Mouse (Mus musculus) kidney, adult 2 months (tissue): ENCODE measurements around the gene Spns3. TPM values are rescaled to one million over a fixed set of nuclear protein-coding genes. Genes with fewer than 3 reads are reported as not detected.

ENCODE experiments used
- DNase-seq: peaks from one replicate; pipeline ENCODE4 v3.0.0; 2021
- H3K27ac ChIP-seq: fragments of 200-500 bp; 2 replicates; pipeline ENCODE4 v1.5.1; 2012; ENCODE audit warnings: low read depth, low read length, control low read depth, inconsistent platforms; ENCODE audit not compliant: insufficient read depth
- H3K27me3 ChIP-seq: fragments of 200-500 bp; replicated peaks from 2 replicates; pipeline ENCODE4 v1.6.1; 2012; ENCODE audit warnings: mild to moderate bottlenecking, moderate library complexity, low read length, inconsistent platforms; ENCODE audit not compliant: control insufficient read depth, insufficient read depth
- H3K36me3 ChIP-seq: fragments of 200-500 bp; 2 replicates; pipeline ENCODE4 v1.6.1; 2012; ENCODE audit warnings: mild to moderate bottlenecking, moderate library complexity, low read length, inconsistent platforms; ENCODE audit not compliant: control insufficient read depth, insufficient read depth
- H3K4me1 ChIP-seq: fragments of 200-500 bp; 2 replicates; pipeline ENCODE4 v1.6.1; 2011; ENCODE audit warnings: low read length; ENCODE audit not compliant: control insufficient read depth, insufficient read depth
- H3K4me3 ChIP-seq: fragments of 200-500 bp; 2 replicates; pipeline ENCODE4 v1.5.1; 2011; ENCODE audit warnings: mild to moderate bottlenecking, low read depth, low read length, control low read depth; ENCODE audit not compliant: insufficient read depth
- CTCF ChIP-seq: fragments of 200-500 bp; conservative IDR thresholded peaks from 2 replicates; pipeline ENCODE4 v1.5.1; 2011; ENCODE audit warnings: low read depth, mild to moderate bottlenecking, control low read depth, low read length, moderate library complexity, mixed read lengths; ENCODE audit not compliant: insufficient read depth, insufficient read length
- POLR2A ChIP-seq: fragments of 200-500 bp; IDR thresholded peaks from one replicate; pipeline ENCODE4 v1.6.1; 2011; ENCODE audit warnings: low read depth, low read length, control low read depth
- WGBS: fragments of 180-500 bp; shearing (Covaris S2); methylation state at CpG from one replicate; pipeline ENCODE4 v1.1.7; 2018; 5-methylcytosine and 5-hydroxymethylcytosine counted together
- polyA plus RNA-seq: library from polyadenylated mRNA; depleted of rRNA; stranded (reverse); fragments of >200 nt; gene quantifications from 2 replicates; pipeline ENCODE4 v1.2.3, GENCODE M21; 2012

Spns3 gene
- polyA plus RNA-seq, 1 experiment: 8.9 TPM

DNA sequence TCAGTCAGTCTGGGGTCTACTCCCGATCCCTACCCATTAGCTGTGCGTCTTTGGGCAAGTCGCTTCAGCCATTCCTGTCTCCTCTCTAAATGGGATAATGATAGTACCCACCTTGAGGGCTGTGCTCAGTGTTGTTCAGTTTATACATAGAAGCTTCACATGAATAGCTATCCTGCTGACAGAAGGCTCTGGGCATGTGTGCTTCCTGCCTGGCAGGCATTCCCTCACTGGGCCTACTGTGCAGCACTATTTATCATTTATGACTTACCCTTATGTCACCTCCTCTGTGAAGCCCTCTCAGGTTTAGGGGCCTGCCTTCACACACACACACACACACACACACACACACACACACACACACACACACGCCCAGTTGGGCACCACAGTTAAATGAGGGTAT lies 50.2 kb downstream of the Spns3 start:
- H3K27ac ChIP-seq: no peak overlapping the region
- no peaks in the 10 kb centered on the region for H3K27me3 ChIP-seq
- WGBS: 95% methylated on average over 4 of the region's 4 CpGs
- TF ChIP-seq POLR2A (no peak), CTCF (no peak)
- no peak overlapping the region for H3K4me3 ChIP-seq
- peaks cover 40% of the 10 kb centered on the region for H3K4me1 ChIP-seq
- no peak for DNase-seq
- H3K36me3 ChIP-seq: no peaks in the 10 kb centered on the region

DNA sequence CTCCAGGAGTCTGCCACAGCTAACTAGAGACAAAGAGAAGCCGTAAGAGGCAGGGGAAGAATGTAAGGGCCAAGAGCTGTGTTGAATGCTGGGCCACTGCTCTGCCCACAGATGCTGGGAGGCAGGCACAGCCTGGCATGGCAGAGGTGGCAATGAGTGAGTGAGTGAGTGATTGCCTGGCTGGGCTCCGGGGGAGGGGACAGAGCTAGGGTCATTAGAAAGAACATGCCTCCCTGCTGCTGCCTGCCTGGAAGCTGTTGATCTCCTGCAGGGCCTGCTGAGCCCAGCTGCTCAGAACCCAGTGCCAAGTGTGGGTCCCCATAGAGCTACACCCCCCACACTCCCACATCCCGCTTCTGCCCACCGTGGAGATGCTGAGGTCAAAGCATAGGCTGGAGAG lies 52.9 kb downstream of the Spns3 start:
- Histone ChIP-seq H3K27ac (no peak overlapping the region), H3K4me1 (peaks cover 20% of the 10 kb centered on the region), H3K4me3 (no peak overlapping the region), H3K27me3 (no peaks in the 10 kb centered on the region), H3K36me3 (no peaks in the 10 kb centered on the region)
- no peak for DNase-seq
- 34% methylated on average over 4 of the region's 4 CpGs for WGBS
- TF ChIP-seq CTCF: no peak
- TF ChIP-seq POLR2A: no peak

DNA sequence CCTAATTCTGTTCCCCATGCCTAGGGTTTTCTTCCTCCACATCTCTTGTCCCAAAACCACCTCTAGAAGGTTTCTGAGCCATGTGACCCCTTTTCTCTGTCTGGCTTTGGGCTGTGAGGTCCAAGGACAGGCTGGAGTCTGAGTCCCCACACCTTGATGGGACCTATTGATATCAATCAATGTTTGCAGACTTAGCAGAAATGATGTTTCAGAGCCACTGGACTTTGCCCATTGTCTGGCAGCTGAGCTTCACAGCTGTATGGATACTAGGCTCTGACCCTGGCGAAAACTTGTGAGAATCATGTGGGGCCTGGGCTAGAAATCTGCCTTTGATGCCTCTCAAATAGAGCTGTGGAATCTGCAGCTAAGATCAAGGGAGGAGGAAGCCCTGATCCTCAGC lies 53.5 kb downstream of the Spns3 start:
- DNase-seq: no peak
- H3K27me3 ChIP-seq: no peaks in the 10 kb centered on the region
- no peaks in the 10 kb centered on the region for H3K36me3 ChIP-seq
- 80% methylated on average over 1 of the region's 1 CpGs for WGBS
- no peak overlapping the region for H3K27ac ChIP-seq
- no peak overlapping the region for H3K4me3 ChIP-seq
- no peak for TF ChIP-seq POLR2A
- no peak for TF ChIP-seq CTCF
- peaks cover 14% of the 10 kb centered on the region for H3K4me1 ChIP-seq

DNA sequence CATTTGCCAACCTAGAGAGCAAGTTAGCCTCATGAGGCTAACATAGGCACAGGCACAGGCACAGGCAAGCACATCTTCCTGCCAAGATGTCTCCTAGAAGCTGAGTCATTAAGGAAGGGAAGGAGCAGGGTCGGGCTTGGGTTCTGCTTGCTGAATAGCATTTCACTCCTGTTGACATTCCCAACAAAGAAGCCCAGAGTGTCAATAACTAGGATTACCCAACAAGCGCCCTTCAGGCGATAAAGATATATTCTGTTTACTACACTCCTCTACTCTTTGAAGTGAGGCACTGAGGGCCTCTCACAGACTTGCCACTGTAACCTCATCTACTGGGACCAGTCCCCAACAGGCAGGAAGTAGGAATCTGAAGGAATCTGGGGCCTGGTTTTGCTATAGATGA lies 54.2 kb downstream of the Spns3 start:
- Histone ChIP-seq H3K27me3 (no peaks in the 10 kb centered on the region), H3K4me3 (no peak overlapping the region), H3K27ac (no peak overlapping the region), H3K36me3 (no peaks in the 10 kb centered on the region), H3K4me1 (peaks cover 10% of the 10 kb centered on the region)
- DNase-seq: no peak
- no peak for TF ChIP-seq CTCF
- TF ChIP-seq POLR2A: no peak
- 68% methylated on average over 3 of the region's 3 CpGs for WGBS

DNA sequence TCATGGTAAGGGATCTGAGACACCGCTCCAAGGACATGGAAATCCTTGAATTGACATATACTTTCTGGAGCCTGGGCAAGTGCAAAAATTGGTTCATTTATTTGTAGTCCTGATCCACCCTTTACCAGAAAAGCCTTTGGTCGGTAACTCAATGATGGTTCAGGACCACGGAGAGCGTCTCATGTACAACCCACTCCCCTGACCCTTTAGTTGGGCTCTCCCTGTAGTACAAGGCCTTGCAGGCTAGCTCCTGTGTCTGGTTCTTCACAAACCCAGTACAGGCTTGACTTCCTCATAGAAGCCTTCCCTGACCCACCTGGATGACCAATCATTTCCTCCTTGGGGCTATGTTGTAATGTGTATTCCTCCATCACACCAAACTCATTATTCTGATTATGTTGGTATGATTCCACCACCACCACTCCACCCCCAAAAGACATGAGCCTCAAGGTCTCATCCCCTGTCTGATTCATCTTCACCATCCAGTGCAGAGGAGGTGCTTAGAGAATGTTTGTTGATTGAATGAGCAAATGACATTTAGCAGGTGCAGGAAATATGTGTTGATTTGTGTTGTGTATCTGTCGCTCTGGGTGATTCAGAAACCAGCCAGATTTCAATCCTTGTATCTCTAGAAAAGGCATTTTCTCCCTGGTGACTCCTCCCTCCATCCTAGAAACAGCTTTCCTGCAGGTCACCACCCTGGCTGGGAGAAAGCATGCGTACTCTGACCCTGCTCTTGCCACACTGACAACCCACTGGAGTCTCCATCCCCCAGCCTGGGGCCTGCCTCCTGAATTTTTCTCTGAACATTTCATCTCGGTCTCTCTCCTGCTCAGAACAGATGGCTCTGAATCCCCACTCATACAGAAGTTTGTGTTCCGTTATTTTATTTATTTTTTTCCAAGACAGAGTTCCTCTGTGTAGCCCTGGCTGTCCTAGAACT lies 56.0 kb downstream of the Spns3 start:
- WGBS: 60% methylated on average over 8 of the region's 8 CpGs
- Histone ChIP-seq H3K36me3 (no peaks in the 10 kb centered on the region), H3K27me3 (no peaks in the 10 kb centered on the region), H3K27ac (no peak overlapping the region), H3K4me1 (peaks cover 10% of the 10 kb centered on the region), H3K4me3 (no peak overlapping the region)
- no peak for TF ChIP-seq POLR2A
- TF ChIP-seq CTCF: no peak
- DNase-seq: no peak

DNA sequence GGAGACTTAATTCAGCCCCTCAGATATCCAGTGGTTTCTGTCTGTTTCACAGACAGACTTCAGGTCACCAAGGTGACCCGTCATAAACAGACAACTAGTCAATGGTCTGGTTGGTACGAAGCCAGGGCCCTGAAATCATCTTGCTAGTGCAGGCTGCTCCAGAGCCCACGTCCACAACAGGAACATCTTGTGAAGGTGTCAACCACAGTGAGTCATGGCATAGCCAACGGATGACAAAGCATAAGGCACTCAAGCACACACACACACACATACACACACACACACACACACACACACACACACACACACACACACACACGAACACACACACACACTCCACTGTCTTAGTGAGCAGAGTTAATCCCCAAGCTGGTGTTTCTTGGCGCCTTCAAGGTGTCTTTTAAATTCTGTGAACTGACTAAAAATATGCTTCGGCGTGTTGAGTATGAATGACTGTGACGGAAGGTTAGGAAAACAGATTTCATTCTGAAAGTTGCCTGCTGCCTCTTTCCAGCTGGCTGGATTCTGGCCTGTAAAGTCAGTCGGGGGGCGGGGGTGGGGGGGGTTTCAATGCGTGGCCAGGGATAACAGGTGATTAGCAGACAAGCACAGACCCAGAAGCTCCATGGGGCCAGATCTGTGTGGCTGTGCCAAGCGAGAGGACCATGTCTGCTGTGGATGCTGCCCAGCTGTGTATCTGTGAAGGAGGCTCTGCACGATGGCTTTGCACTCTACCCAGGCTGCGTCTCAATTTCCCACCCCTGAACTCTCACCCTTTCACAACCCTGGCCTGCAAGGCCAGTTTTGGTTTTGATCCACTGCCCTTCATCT lies 59.0 kb downstream of the Spns3 start:
- no peaks in the 10 kb centered on the region for H3K36me3 ChIP-seq
- no peak overlapping the region for H3K4me3 ChIP-seq
- H3K27me3 ChIP-seq: no peaks in the 10 kb centered on the region
- H3K27ac ChIP-seq: no peak overlapping the region
- no peak for TF ChIP-seq CTCF
- no peak for TF ChIP-seq POLR2A
- no peaks in the 10 kb centered on the region; the same call in 1 of the 2 replicates for H3K4me1 ChIP-seq
- no peak for DNase-seq
- WGBS: 67% methylated on average over 15 of the region's 15 CpGs

DNA sequence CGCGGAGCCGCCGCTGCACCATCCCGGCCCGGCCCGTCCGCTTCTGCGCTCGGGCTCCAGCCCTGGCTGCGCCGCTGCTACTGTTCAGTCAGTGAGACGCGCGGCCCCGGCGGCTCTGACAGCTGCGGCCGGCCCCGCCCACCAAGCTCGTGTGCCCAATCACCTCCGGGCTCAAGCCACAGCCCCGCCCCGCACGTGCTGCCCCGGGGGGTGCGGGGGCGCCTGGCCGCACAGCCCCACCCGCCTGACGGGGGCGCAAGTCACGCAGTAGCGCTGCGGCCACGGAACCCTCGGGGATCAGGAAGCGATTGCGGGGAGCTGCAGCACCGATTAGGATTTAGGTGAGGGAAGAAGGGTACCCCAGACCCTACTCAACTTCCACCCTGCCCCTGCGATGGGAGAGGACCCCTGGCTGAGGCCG lies 60.4 kb downstream of the Spns3 start, which contains the start of gene Spns2:
Gene Spns2, minus strand, starts transcription at position 24 of the 421 bp plus-strand sequence.
- DNase-seq: peak; percentile 96
- no peak within 1 kb of the TSS for H3K27ac ChIP-seq

More for the DNA sequence above, 60.4 kb downstream of the Spns3 start, which contains the start of gene Spns2:
- Histone ChIP-seq H3K27me3 (no peaks in the 10 kb centered on the region), H3K36me3 (no peaks in the 10 kb centered on the region), H3K4me3 (peak within 1 kb of the TSS; percentile 67), H3K4me1 (no peaks in the 10 kb centered on the region; the same call in 1 of the 2 replicates)
- under 1% methylated on average over 42 of the region's 42 CpGs for WGBS
- TF ChIP-seq CTCF (peak; percentile 42), POLR2A (no peak)
